Mouse (Mus musculus): ENCODE data around the gene Trim26. TPM values are rescaled to one million over a fixed set of nuclear protein-coding genes. Genes with fewer than 3 reads are reported as not detected.
"Not testable (repeated sequence)": the region's sequence is repeated elsewhere in the genome, so short reads cannot be mapped to it uniquely, and the experiment has no call there.

Trim26 gene
- polyA plus RNA-seq, 1 experiment from 2014 or later: 42.8 TPM

GRCm38 (mm10) chr17:36861680-36862079 is 24.7 kb downstream of the Trim26 start:
- Histone ChIP-seq H3K4me3 (no peak overlapping the region), H3K36me3 (replicated peaks) (peaks cover 31% of the 10 kb centered on the region), H3K27me3 (ENCODE audit: poor library complexity, severe bottlenecking) (peaks cover 12% of the 10 kb centered on the region), H3K27ac (no peak overlapping the region), H3K4me1 (peaks cover 3% of the 10 kb centered on the region), H3K9me3 (no peaks in the 10 kb centered on the region)
- 65% methylated on average over 2 of the region's 2 CpGs for WGBS
- DNase-seq (ENCODE audit: extremely low spot score, low spot score): no peak

- peak within 1 kb of the TSS; percentile 56; the same call in 1 of the 2 replicates for H3K27ac ChIP-seq
- H3K9me3 ChIP-seq: no peaks in the 10 kb centered on the region
- H3K4me3 ChIP-seq: peak within 1 kb of the TSS; percentile 41
- peaks cover 10% of the 10 kb centered on the region for H3K4me1 ChIP-seq
- H3K36me3 ChIP-seq (replicated peaks): no peaks in the 10 kb centered on the region
- 15% methylated on average over 29 of the region's 29 CpGs for WGBS
- DNase-seq (ENCODE audit: extremely low spot score, low spot score): no peak
- peaks cover 29% of the 10 kb centered on the region for H3K27me3 ChIP-seq (ENCODE audit: poor library complexity, severe bottlenecking)
These were observed 30.0 kb downstream of the Trim26 start, which contains the start of gene Trim15 for GRCm38 (mm10) chr17:36866719-36867527. TSS of gene Trim15 (minus strand) at chr17:36867210.

GRCm38 (mm10) chr17:36868836-36869235 is 31.9 kb downstream of the Trim26 start:
- Histone ChIP-seq H3K4me3 (no peak overlapping the region), H3K27me3 (ENCODE audit: poor library complexity, severe bottlenecking) (peaks cover 29% of the 10 kb centered on the region), H3K36me3 (replicated peaks) (no peaks in the 10 kb centered on the region), H3K27ac (no peak overlapping the region), H3K9me3 (no peaks in the 10 kb centered on the region), H3K4me1 (peaks cover 10% of the 10 kb centered on the region)
- DNase-seq (ENCODE audit: extremely low spot score, low spot score): no peak
- WGBS: 85% methylated on average over 2 of the region's 2 CpGs

- peak within 1 kb of the TSS; percentile 10 for H3K4me3 ChIP-seq
- no peaks in the 10 kb centered on the region for H3K9me3 ChIP-seq
- H3K27me3 ChIP-seq (ENCODE audit: poor library complexity, severe bottlenecking): peaks cover 29% of the 10 kb centered on the region
- H3K4me1 ChIP-seq: peaks cover 10% of the 10 kb centered on the region
- H3K27ac ChIP-seq: peak within 1 kb of the TSS; percentile 70
- H3K36me3 ChIP-seq (replicated peaks): no peaks in the 10 kb centered on the region
- DNase-seq (ENCODE audit: extremely low spot score, low spot score): no peak
- WGBS: 82% methylated on average over 4 of the region's 4 CpGs
These were observed 32.5 kb downstream of the Trim26 start, which contains the start of gene Trim10 for GRCm38 (mm10) chr17:36869284-36869954. TSS of gene Trim10 (plus strand) at chr17:36869574.

- peak overlapping the region; percentile 70 for H3K27ac ChIP-seq
- peaks cover 29% of the 10 kb centered on the region for H3K27me3 ChIP-seq (ENCODE audit: poor library complexity, severe bottlenecking)
- H3K9me3 ChIP-seq: no peaks in the 10 kb centered on the region
- H3K36me3 ChIP-seq (replicated peaks): no peaks in the 10 kb centered on the region
- peak overlapping the region; percentile 10 for H3K4me3 ChIP-seq
- no peak for DNase-seq (ENCODE audit: extremely low spot score, low spot score)
- WGBS: 83% methylated on average over 25 of the region's 25 CpGs
- peaks cover 10% of the 10 kb centered on the region for H3K4me1 ChIP-seq
These were observed 33.2 kb downstream of the Trim26 start for GRCm38 (mm10) chr17:36869955-36870810.

GRCm38 (mm10) chr17:36874636-36875035 is 37.7 kb downstream of the Trim26 start:
- Histone ChIP-seq H3K27me3 (ENCODE audit: poor library complexity, severe bottlenecking) (no peaks in the 10 kb centered on the region), H3K4me1 (no peaks in the 10 kb centered on the region), H3K27ac (no peak overlapping the region), H3K9me3 (no peaks in the 10 kb centered on the region), H3K4me3 (no peak overlapping the region), H3K36me3 (replicated peaks) (no peaks in the 10 kb centered on the region)
- WGBS: 78% methylated on average over 4 of the region's 4 CpGs
- no peak for DNase-seq (ENCODE audit: extremely low spot score, low spot score)

- WGBS: 88% methylated on average over 2 of the region's 2 CpGs
- no peak for DNase-seq (ENCODE audit: extremely low spot score, low spot score)
- Histone ChIP-seq H3K27ac (no peak overlapping the region), H3K36me3 (replicated peaks) (no peaks in the 10 kb centered on the region), H3K4me1 (no peaks in the 10 kb centered on the region), H3K4me3 (no peak overlapping the region), H3K27me3 (ENCODE audit: poor library complexity, severe bottlenecking) (no peaks in the 10 kb centered on the region), H3K9me3 (no peaks in the 10 kb centered on the region)
These were observed 46.4 kb downstream of the Trim26 start for GRCm38 (mm10) chr17:36883350-36883749.

GRCm38 (mm10) chr17:36885132-36885790 is 48.3 kb downstream of the Trim26 start:
- no peak overlapping the region for H3K27ac ChIP-seq
- no peaks in the 10 kb centered on the region for H3K36me3 ChIP-seq (replicated peaks)
- no peaks in the 10 kb centered on the region for H3K27me3 ChIP-seq (ENCODE audit: poor library complexity, severe bottlenecking)
- no peaks in the 10 kb centered on the region for H3K9me3 ChIP-seq
- H3K4me1 ChIP-seq: no peaks in the 10 kb centered on the region
- no peak for DNase-seq (ENCODE audit: extremely low spot score, low spot score)
- 94% methylated on average over 12 of the region's 12 CpGs for WGBS
- H3K4me3 ChIP-seq: no peak overlapping the region

GRCm38 (mm10) chr17:36890073-36890903 is 53.4 kb downstream of the Trim26 start, which contains the start of gene Trim40:
TSS of gene Trim40 (minus strand) at chr17:36890123.
- no peaks in the 10 kb centered on the region for H3K36me3 ChIP-seq (replicated peaks)
- no peaks in the 10 kb centered on the region for H3K27me3 ChIP-seq (ENCODE audit: poor library complexity, severe bottlenecking)
- H3K4me1 ChIP-seq: no peaks in the 10 kb centered on the region
- no peak within 1 kb of the TSS for H3K27ac ChIP-seq
- no peak within 1 kb of the TSS for H3K4me3 ChIP-seq
- WGBS: 85% methylated on average over 5 of the region's 5 CpGs
- DNase-seq (ENCODE audit: extremely low spot score, low spot score): no peak
- no peaks in the 10 kb centered on the region for H3K9me3 ChIP-seq

- not testable (repeated sequence) for DNase-seq (ENCODE audit: extremely low spot score, low spot score); H3K9me3 ChIP-seq
- WGBS: 93% methylated on average over 1 of the region's 1 CpGs
These were observed 54.6 kb downstream of the Trim26 start for GRCm38 (mm10) chr17:36891496-36891895.

GRCm38 (mm10) chr17:36892362-36892761 is 55.4 kb downstream of the Trim26 start:
- no peak for DNase-seq (ENCODE audit: extremely low spot score, low spot score)
- 23% methylated on average over 2 of the region's 2 CpGs for WGBS
- H3K27ac ChIP-seq: no peak overlapping the region
- no peaks in the 10 kb centered on the region for H3K4me1 ChIP-seq
- no peaks in the 10 kb centered on the region for H3K9me3 ChIP-seq
- no peaks in the 10 kb centered on the region for H3K36me3 ChIP-seq (replicated peaks)
- no peaks in the 10 kb centered on the region for H3K27me3 ChIP-seq (ENCODE audit: poor library complexity, severe bottlenecking)
- no peak overlapping the region for H3K4me3 ChIP-seq

More at GRCm38 (mm10) chr17:36891496-36891895, 54.6 kb downstream of the Trim26 start:
- not testable (repeated sequence) for H3K27ac ChIP-seq; H3K36me3 ChIP-seq (replicated peaks); H3K4me1 ChIP-seq; H3K27me3 ChIP-seq (ENCODE audit: poor library complexity, severe bottlenecking); H3K4me3 ChIP-seq

Measured in forebrain, embryonic 10.5 days (tissue).